Mouse (Mus musculus): ENCODE measurements at regions not wholly inside any gene's neighbourhood (a gene's known extent, or its start where the extent isn't known, plus 50 kb on each side); places are given as distances from the start of the nearest gene placed in this dataset.

GRCm38 (mm10) chr2:167753898-167754297 lies 64.3 kb upstream of the Tmem189 start:
- H3K27ac ChIP-seq (ENCODE audit: low read depth): no peak overlapping the region
- no peak overlapping the region for H3K4me2 ChIP-seq (ENCODE audit: low read length)
- no peaks in the 10 kb centered on the region for H3K36me3 ChIP-seq (ENCODE audit: control insufficient read depth, insufficient read depth, low read length)
- H3K4me3 ChIP-seq (ENCODE audit: low read depth, low read length): no peak overlapping the region
- no peak overlapping the region for H3K9ac ChIP-seq (ENCODE audit: low read length)
- DNase-seq (ENCODE audit: low spot score): no peak
- ATAC-seq (replicated peaks; ENCODE audit: low FRiP score, low TSS enrichment, low read depth): no peak
- no peaks in the 10 kb centered on the region for H3K9me3 ChIP-seq (ENCODE audit: control insufficient read depth, low read length)
- no peaks in the 10 kb centered on the region for H3K27me3 ChIP-seq (replicated peaks; ENCODE audit: control insufficient read depth, insufficient read depth, low read length)
- H3K4me1 ChIP-seq (replicated peaks; ENCODE audit: control insufficient read depth, insufficient read depth, low read length): no peaks in the 10 kb centered on the region
- WGBS: 63% methylated on average over 9 of the region's 9 CpGs

GRCm38 (mm10) chr2:167752805-167753556 lies 63.4 kb upstream of the Tmem189 start:
- no peak overlapping the region for H3K27ac ChIP-seq (ENCODE audit: low read depth)

GRCm38 (mm10) chr2:167751585-167751984 lies 62.0 kb upstream of the Tmem189 start:
- Histone ChIP-seq H3K4me3 (ENCODE audit: low read depth, low read length) (no peak overlapping the region), H3K9me3 (ENCODE audit: control insufficient read depth, low read length) (no peaks in the 10 kb centered on the region), H3K4me1 (replicated peaks; ENCODE audit: control insufficient read depth, insufficient read depth, low read length) (peaks cover 17% of the 10 kb centered on the region), H3K27me3 (replicated peaks; ENCODE audit: control insufficient read depth, insufficient read depth, low read length) (no peaks in the 10 kb centered on the region), H3K27ac (ENCODE audit: low read depth) (no peak overlapping the region), H3K4me2 (ENCODE audit: low read length) (no peak overlapping the region), H3K36me3 (ENCODE audit: control insufficient read depth, insufficient read depth, low read length) (no peaks in the 10 kb centered on the region), H3K9ac (ENCODE audit: low read length) (no peak overlapping the region)
- ATAC-seq (replicated peaks; ENCODE audit: low FRiP score, low TSS enrichment, low read depth) (no peak), DNase-seq (ENCODE audit: low spot score) (no peak)
- 72% methylated on average over 2 of the region's 2 CpGs for WGBS

More at GRCm38 (mm10) chr2:167752805-167753556, 63.4 kb upstream of the Tmem189 start:
- H3K4me2 ChIP-seq (ENCODE audit: low read length): no peak overlapping the region
- no peak overlapping the region for H3K9ac ChIP-seq (ENCODE audit: low read length)
- no peak for ATAC-seq (replicated peaks; ENCODE audit: low FRiP score, low TSS enrichment, low read depth)
- 75% methylated on average over 12 of the region's 12 CpGs for WGBS
- no peaks in the 10 kb centered on the region for H3K27me3 ChIP-seq (replicated peaks; ENCODE audit: control insufficient read depth, insufficient read depth, low read length)
- H3K9me3 ChIP-seq (ENCODE audit: control insufficient read depth, low read length): no peaks in the 10 kb centered on the region
- H3K4me3 ChIP-seq (ENCODE audit: low read depth, low read length): no peak overlapping the region
- H3K36me3 ChIP-seq (ENCODE audit: control insufficient read depth, insufficient read depth, low read length): no peaks in the 10 kb centered on the region
- DNase-seq (ENCODE audit: low spot score): no peak
- H3K4me1 ChIP-seq (replicated peaks; ENCODE audit: control insufficient read depth, insufficient read depth, low read length): peaks cover 3% of the 10 kb centered on the region; the same call in 1 of the 2 replicates

- Histone ChIP-seq H3K9me3 (ENCODE audit: control insufficient read depth, low read length) (no peaks in the 10 kb centered on the region), H3K36me3 (ENCODE audit: control insufficient read depth, insufficient read depth, low read length) (no peaks in the 10 kb centered on the region), H3K4me3 (ENCODE audit: low read depth, low read length) (no peak overlapping the region), H3K4me1 (replicated peaks; ENCODE audit: control insufficient read depth, insufficient read depth, low read length) (peaks cover 20% of the 10 kb centered on the region), H3K27me3 (replicated peaks; ENCODE audit: control insufficient read depth, insufficient read depth, low read length) (no peaks in the 10 kb centered on the region), H3K9ac (ENCODE audit: low read length) (no peak overlapping the region), H3K4me2 (ENCODE audit: low read length) (no peak overlapping the region), H3K27ac (ENCODE audit: low read depth) (no peak overlapping the region)
- 92% methylated on average over 6 of the region's 6 CpGs for WGBS
- ATAC-seq (replicated peaks; ENCODE audit: low FRiP score, low TSS enrichment, low read depth): no peak
- no peak for DNase-seq (ENCODE audit: low spot score)
Observed at GRCm38 (mm10) chr2:167748297-167748696, 58.7 kb upstream of the Tmem189 start.

GRCm38 (mm10) chr2:167747164-167747843 lies 57.7 kb upstream of the Tmem189 start:
- H3K9me3 ChIP-seq (ENCODE audit: control insufficient read depth, low read length): no peaks in the 10 kb centered on the region
- WGBS: 66% methylated on average over 13 of the region's 13 CpGs
- no peaks in the 10 kb centered on the region for H3K36me3 ChIP-seq (ENCODE audit: control insufficient read depth, insufficient read depth, low read length)
- peak; percentile 68 for ATAC-seq (replicated peaks; ENCODE audit: low FRiP score, low TSS enrichment, low read depth)
- no peak overlapping the region for H3K4me2 ChIP-seq (ENCODE audit: low read length)
- no peaks in the 10 kb centered on the region for H3K27me3 ChIP-seq (replicated peaks; ENCODE audit: control insufficient read depth, insufficient read depth, low read length)
- peak; percentile 79 for DNase-seq (ENCODE audit: low spot score)
- peak overlapping the region; percentile 64 for H3K27ac ChIP-seq (ENCODE audit: low read depth)
- no peak overlapping the region for H3K9ac ChIP-seq (ENCODE audit: low read length)
- no peak overlapping the region for H3K4me3 ChIP-seq (ENCODE audit: low read depth, low read length)
- H3K4me1 ChIP-seq (replicated peaks; ENCODE audit: control insufficient read depth, insufficient read depth, low read length): peaks cover 20% of the 10 kb centered on the region

- no peak for DNase-seq (ENCODE audit: low spot score)
- Histone ChIP-seq H3K9me3 (ENCODE audit: control insufficient read depth, low read length) (no peaks in the 10 kb centered on the region), H3K4me2 (ENCODE audit: low read length) (no peak overlapping the region), H3K4me3 (ENCODE audit: low read depth, low read length) (no peak overlapping the region), H3K27ac (ENCODE audit: low read depth) (peak overlapping the region; percentile 64; the same call in 1 of the 2 replicates), H3K27me3 (replicated peaks; ENCODE audit: control insufficient read depth, insufficient read depth, low read length) (no peaks in the 10 kb centered on the region), H3K4me1 (replicated peaks; ENCODE audit: control insufficient read depth, insufficient read depth, low read length) (peaks cover 20% of the 10 kb centered on the region), H3K9ac (ENCODE audit: low read length) (no peak overlapping the region), H3K36me3 (ENCODE audit: control insufficient read depth, insufficient read depth, low read length) (no peaks in the 10 kb centered on the region)
- 89% methylated on average over 4 of the region's 4 CpGs for WGBS
- no peak for ATAC-seq (replicated peaks; ENCODE audit: low FRiP score, low TSS enrichment, low read depth)
Observed at GRCm38 (mm10) chr2:167746344-167746743, 56.7 kb upstream of the Tmem189 start.

DNA sequence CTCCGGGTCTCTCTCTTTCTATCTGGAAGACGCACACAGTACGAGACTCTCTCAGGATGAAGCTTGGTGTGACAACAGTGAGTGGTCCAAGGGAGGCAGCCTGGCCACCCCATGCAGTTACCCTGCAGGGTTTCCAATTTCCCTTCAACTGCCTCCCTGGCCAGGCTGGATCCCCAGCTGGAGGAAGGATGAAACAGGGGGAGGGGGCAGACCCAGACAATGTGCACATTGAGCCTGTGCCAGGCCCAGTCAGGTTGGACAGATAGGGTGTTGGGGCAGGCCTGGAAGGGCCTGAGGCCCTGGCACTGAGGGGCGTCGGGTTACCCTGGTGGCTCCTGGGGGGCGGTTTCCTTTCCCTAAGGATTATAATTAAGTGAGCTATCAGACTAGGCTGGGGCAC lies 55.8 kb upstream of the Tmem189 start:
- Histone ChIP-seq H3K9ac (ENCODE audit: low read length) (no peak overlapping the region), H3K4me2 (ENCODE audit: low read length) (no peak overlapping the region), H3K27ac (ENCODE audit: low read depth) (no peak overlapping the region), H3K4me3 (ENCODE audit: low read depth, low read length) (no peak overlapping the region), H3K27me3 (replicated peaks; ENCODE audit: control insufficient read depth, insufficient read depth, low read length) (no peaks in the 10 kb centered on the region), H3K9me3 (ENCODE audit: control insufficient read depth, low read length) (no peaks in the 10 kb centered on the region), H3K4me1 (replicated peaks; ENCODE audit: control insufficient read depth, insufficient read depth, low read length) (peaks cover 20% of the 10 kb centered on the region), H3K36me3 (ENCODE audit: control insufficient read depth, insufficient read depth, low read length) (no peaks in the 10 kb centered on the region)
- ATAC-seq (replicated peaks; ENCODE audit: low FRiP score, low TSS enrichment, low read depth) (no peak), DNase-seq (ENCODE audit: low spot score) (no peak)
- 75% methylated on average over 6 of the region's 6 CpGs for WGBS

- H3K4me3 ChIP-seq (ENCODE audit: low read depth, low read length): no peak overlapping the region
- H3K9me3 ChIP-seq (ENCODE audit: control insufficient read depth, low read length): no peaks in the 10 kb centered on the region
- DNase-seq (ENCODE audit: low spot score): no peak
- WGBS: 50% methylated on average over 1 of the region's 1 CpGs
- H3K36me3 ChIP-seq (ENCODE audit: control insufficient read depth, insufficient read depth, low read length): no peaks in the 10 kb centered on the region
- H3K9ac ChIP-seq (ENCODE audit: low read length): no peak overlapping the region
- no peaks in the 10 kb centered on the region for H3K27me3 ChIP-seq (replicated peaks; ENCODE audit: control insufficient read depth, insufficient read depth, low read length)
- no peak overlapping the region for H3K4me2 ChIP-seq (ENCODE audit: low read length)
- no peak overlapping the region for H3K27ac ChIP-seq (ENCODE audit: low read depth)
- ATAC-seq (replicated peaks; ENCODE audit: low FRiP score, low TSS enrichment, low read depth): no peak
- peaks cover 21% of the 10 kb centered on the region for H3K4me1 ChIP-seq (replicated peaks; ENCODE audit: control insufficient read depth, insufficient read depth, low read length)
Observed at GRCm38 (mm10) chr2:167744080-167744479, 54.5 kb upstream of the Tmem189 start.
